Mouse (Mus musculus) ES-Bruce4 (cell line): ENCODE measurements around the gene Dll4.

Experiments
- CTCF ChIP-seq: IDR thresholded peaks from one replicate; pipeline ENCODE4 v1.8.1; 2011; ENCODE audit warnings: low read depth, low read length
- EP300 ChIP-seq: IDR thresholded peaks from 2 replicates; pipeline ENCODE4 v1.6.1; 2011; ENCODE audit warnings: low read depth, low read length; ENCODE audit not compliant: insufficient read depth

- TF ChIP-seq CTCF (no peak), EP300 (no peak)
These were observed 9.5 kb downstream of the Dll4 start for GRCm38 (mm10) chr2:119334964-119335525.
